Mouse (Mus musculus): ENCODE measurements around the gene Grin2b.

The Grin2b gene

DNA sequence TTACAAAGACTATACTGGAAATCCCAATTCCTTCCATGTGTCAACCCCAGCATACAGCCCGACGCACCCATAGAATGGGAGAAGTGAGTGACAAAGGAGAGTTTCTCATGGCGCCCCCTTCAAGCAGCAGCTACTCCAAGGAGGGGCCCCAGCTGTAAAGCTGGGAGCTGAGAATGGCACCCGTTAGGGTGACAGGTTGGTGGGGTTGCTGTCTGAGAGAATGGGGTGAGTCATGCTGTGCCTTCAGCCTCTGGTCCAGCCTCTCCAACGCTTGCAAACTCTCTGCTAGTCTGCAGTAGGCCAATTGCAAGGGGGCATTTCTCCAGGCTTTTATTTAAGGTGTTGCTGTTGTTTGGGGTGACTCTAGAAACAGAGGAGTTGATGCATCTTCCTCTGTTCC, 73.1 kb downstream of the Grin2b start:
- no peak for DNase-seq (ENCODE audit: low spot score in 2 of 2)

DNA sequence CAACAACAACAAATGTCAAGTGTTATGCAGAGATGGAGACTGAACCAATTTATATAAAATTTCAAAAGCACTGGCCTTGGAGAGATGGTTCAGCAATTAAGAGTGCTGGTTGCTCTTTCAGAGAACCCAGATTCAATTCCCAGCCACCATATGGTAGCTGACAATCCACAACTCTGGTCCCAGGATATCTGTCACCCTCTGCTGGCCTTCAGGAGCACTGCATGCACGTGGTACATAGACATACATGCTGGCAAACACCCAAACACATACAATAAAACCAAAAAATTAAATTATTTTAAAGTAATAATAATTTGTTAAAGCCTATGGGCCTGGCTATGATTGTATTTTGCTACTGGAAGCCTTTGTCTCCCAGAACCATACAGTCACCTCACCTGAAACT, 77.0 kb downstream of the Grin2b start:
- no peak for DNase-seq (ENCODE audit: low spot score in 2 of 2)

DNA sequence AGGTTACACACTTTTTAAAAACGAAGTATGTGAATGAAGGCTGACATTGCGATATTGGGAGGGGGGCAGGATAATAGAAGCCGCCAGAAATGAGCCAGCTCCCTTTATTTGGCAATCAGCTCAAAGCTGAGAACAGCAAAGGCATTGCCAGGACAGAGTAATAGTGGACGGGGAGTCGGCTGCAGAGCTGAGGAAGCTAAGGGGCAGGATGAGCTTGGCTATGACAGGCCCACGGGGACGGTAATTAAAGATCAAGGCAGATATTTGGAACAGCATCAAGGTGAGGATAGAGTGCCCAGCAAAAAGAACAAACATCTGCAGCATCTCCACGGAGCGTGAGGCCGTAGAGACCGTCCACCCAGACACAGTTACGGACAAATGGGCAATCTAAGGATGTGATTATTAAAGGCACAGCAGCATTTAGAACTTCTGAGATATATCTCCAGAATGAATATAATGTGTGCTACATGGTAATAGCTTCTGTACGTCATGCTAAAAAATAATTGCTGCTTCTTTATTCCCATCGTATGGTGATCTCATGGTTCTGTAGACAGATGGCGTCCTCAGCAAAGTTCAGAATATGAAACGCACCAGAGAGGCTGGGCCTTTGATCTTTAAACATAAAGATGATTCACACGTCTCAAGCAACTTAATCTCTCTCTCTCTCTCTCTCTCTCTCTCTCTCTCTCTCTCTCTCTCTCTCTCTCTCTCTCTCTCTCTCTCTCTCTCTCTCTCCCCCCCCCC, 93.1 kb downstream of the Grin2b start:
- DNase-seq (ENCODE audit: low spot score in 2 of 2): no peak

DNA sequence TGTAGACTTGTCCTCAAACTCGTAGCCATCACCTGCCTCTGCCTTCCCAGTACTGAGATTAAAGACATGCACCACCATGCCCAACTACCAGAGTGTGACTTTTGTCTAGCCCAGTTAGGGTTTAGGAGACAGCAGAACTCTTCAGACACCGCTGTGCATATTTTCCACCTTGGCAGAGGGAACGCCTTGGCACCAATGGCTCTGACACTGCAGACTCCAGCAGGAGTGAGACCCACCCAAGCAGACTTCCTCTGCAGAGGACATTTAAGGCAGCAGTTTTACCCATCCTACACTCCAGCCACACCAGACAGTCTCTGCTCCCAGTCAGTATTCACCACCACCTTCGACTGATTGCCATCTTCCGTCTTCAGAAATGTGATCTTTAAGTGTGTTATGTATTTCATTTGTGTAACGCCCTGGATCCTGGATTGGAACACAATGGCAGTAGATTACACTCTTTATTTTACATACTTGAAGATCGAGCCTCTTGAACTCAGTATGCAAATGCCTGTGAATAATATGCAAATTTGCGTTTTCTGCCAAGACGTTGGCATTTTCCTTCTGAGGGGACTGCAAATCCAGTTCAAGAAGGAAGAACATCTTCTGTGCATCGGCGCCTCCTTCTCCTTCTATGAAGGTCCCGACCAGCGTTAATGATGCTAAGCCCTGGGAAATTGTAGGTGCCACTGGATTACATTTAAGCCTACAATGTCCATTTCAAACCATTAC, 100.8 kb downstream of the Grin2b start:
- DNase-seq (ENCODE audit: low spot score in 2 of 2): no peak

DNA sequence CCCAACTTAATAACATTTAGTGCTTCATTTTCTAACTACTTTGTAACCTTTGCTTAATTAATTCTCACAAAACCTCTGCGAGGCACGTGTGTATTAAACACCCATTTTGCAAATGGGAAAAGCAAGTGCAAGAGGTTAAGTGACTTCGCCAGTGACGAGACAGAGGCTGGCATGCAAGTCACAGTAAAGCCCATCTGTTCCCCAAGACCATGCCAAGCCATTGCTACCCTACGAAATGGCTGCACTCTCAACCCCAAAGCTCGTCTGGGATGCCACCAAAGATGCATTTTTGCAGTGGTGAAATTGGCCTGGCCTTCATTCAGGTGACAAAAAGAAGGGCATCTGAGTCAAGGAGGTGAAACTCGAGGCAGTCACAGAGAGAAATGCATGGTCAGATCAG, 103.2 kb downstream of the Grin2b start:
- no peak for DNase-seq (ENCODE audit: low spot score in 2 of 2)

DNA sequence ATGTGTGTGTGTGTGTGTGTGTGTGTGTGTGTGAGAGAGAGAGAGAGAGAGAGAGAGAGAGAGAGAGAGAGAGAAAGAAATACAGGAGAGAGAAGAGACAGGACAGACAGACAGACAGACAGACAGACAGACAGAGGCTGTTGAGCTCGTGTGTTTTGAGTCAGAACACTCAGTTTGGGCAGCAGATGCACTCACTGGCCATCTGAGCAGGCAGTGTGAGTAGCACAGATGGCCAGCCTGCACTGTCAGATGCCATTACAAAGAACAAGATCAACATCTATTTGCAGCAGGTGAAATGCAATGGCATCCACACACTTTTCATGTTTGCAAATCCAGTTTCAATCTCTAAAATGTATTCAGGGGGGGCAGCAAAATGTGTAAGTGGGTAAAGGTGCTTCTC, 120.0 kb downstream of the Grin2b start:
- DNase-seq (ENCODE audit: low spot score in 2 of 2): no peak

DNA sequence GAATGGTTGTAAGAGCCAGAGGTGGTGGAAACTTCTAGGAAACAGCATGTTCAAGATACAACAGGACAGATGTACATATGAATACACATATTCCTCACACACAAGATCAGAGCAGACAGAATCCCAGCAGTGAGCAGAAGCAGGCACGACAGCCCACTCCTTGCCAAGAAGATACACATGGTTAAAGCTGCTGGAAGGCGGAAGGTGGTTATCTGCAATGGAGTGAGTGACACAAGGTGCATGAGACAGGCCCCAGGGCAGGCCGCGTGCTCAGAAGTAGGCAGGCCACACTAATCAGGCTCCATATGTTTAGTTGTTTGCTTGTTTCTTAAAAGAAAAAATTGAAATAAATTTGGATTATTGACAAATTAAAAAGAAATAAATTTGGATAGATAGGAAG, 123.0 kb downstream of the Grin2b start:
- no peak for DNase-seq (ENCODE audit: low spot score in 2 of 2)

DNA sequence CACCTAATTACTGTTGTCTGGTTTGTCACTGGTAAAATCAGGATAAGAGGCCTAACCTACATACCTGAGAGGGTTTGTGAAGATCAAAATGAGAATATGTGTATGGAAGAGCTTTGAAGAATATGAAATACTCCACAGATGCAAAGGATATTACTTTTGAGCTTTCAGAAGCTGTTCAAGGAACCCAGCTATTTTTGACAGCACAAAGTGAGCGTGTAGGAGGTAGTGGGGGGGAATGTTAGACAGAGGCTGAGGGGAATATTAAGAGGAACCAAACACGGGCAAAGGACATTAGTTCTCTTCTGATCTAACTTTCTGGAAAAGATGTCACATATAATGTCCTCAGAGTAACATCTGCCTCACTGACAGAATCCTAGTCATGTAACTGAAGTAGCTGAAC, 125.2 kb downstream of the Grin2b start:
- no peak for DNase-seq (ENCODE audit: low spot score in 2 of 2)

DNA sequence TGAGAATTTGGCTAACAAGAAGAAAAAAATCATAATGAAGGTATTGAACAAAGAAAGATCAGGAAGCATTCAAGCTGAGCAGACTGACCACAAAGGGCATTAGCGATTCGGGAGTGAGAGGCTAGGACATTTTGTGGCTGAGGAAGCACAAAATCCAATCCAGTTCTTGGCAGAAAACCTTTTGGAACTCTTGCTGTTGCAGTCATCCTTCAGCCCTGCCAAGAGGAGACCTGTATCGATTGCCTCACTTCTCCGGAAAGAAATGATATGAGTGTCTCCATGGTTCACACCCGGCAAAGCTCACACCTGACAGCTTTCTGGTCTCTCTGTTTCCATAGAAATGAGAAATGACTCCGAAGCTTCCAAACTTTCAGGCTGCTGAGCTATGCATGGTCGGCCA, 127.2 kb downstream of the Grin2b start:
- DNase-seq (ENCODE audit: low spot score in 2 of 2): no peak

DNA sequence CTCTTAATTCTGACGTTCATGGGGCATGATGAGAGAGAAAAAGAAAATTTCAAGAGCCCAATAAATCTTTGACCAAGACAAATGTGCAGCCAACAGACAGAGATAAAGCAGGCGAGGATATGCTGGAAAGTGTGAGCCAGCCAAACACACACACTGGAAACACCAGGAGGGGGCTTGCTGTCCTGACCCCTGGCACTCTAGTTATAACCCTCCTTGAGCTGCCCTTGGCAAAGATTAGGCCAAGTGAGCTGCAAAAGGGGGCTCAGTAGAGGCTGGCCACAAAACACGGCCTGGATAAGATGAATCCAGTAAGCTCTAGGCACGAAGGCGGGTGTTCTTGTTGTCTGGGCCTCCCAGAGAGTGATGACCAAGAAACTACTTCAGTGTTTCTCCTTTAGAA, 128.8 kb downstream of the Grin2b start:
- DNase-seq (ENCODE audit: low spot score in 2 of 2): no peak

DNA sequence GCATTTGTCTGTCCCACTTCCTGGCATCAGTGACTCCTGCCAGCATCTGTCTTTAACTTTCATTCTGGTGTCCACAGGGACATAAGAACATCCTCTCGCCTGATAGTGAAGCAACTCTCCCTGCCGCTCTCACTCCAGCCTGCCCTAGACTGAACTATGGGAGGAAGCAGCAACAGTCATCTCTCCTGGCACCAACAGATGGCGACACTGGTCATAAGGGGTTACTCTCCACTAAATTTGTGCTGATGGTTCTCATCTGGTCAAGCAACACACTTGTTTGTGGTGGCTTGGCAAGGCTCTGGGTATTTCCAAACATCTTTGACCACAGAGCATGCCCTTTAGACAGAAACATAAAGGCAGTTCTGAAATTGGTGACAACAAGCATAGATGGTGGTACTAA, 130.9 kb downstream of the Grin2b start:
- DNase-seq (ENCODE audit: low spot score in 2 of 2): no peak

DNA sequence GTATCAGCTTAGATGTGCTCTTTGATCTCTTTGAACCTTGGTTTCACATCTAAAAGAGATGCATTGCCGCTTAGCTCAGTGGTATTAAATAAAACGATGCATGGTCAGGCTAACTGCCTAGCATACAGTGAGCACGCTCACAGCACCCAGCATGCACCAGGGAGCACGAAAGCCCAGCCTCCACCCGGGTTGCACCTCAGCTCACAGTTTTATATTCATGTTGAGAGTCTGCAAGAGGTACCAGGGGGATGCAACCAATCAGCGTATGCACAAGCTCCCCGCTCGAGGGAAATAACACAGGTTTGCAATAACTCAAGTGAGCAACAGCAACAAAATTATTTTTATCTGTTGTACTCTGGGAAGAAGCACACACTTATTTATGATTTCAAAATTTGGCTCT, 131.5 kb downstream of the Grin2b start:
- DNase-seq (ENCODE audit: low spot score in 2 of 2): no peak

DNA sequence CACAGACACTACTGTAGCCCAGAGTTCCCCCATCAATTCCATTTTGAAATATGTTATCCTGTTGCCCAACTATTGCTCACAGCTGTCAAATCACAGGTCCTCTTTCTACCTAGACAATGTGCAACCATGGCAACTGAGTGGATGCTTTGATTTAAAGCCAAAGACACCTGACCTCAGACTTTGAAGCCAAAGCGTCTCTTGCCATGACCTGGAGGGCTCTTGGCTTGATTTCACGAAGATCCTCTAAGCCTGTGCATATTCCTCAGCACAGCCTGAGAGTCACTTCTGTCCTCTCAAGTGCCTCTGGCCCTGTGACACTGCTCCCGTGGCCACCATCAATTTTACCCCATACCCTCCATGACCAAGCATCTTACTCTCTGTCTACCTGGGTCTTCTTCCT, 132.4 kb downstream of the Grin2b start:
- no peak for DNase-seq (ENCODE audit: low spot score in 2 of 2)

DNA sequence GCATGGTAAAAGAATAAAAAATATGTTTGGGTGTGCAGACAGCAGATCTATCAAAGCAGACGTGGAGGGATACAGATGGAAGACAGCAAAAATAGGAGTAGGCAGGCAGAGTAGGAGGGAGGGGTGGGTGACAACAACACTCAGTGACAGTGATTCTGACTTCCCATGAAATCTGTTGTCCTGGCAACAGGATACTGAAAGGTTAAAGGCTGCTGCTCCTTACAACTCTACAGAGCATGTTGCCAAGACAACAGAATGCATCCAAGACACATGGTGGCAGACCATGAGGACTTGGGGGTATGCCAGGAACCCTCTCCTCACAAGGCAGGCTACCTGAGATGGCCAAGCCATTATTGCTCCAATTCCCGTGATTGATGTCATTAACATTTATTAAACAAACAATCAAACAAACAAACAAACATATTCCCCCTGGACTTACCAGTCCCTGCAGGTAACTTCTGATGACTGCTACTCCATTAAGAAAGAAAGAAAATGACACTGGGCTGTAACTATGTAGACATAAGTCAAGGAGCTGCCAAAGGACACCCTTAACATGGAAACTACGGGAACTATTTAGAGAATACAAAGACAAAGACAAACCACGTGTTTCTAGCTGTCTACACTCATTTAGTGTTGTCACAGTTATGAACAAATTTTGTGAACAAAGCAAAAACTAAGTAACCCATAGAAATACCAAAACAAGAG, 143.9 kb downstream of the Grin2b start:
- no peak for DNase-seq (ENCODE audit: low spot score in 2 of 2)

DNA sequence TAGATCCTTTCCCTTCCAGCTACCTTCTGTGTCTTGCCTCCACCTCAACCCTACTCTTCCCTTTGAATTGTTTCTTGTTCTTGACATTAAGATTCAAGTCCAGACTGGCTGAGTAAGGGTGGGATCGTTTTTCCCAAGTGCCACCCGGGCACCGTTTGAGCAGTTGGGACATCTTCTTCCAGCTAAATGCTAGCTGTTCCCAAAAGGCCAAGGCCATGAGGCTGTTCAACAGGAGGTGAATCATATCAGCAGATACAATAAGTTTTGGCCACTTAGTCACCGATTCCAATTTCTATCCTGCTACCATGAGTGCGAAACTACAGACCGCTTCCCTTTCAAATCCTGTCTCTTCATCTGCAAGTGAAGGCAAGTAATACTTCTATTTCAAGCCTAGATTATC, 146.4 kb downstream of the Grin2b start:
- no peak for DNase-seq (ENCODE audit: low spot score in 2 of 2)

DNA sequence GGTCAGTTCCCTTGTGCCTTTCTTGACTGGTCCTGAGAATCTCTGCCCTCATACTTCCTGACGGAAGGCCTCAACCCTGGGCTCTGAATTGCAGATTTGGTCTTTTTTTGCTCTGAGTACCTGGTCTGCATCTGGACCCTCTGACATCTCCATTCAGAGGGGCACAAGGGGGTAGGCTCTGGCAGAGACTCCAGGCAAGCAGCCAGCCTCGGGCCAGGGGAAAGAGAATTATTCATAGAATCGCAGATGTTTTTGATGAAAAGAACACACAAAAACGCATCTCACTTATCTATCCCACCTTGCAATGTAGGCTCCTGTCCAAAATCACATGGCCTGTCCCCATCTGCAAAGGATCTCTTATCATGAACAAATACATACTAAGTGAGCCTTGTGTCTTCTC, 147.5 kb downstream of the Grin2b start:
- no peak for DNase-seq (ENCODE audit: low spot score in 2 of 2)

DNA sequence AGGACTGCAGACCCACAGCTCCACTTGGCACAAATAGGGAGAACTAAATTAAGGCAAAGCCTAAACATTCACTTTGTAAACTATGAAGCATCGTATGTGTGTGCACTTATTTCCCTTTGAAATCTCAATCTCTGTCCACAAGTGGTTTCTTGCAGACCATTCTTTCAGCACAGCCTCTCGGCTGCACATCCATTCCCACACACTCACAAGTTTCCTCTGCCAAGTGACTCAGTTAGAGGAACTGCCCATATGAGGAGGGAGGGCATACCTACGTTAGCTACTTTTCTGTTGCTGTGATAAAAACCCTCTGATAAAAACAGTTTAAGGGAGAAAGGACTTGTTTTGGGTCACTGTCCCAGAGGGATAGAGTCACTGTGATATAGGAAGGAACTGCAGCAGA, 152.9 kb downstream of the Grin2b start:
- DNase-seq (ENCODE audit: low spot score in 2 of 2): no peak

DNA sequence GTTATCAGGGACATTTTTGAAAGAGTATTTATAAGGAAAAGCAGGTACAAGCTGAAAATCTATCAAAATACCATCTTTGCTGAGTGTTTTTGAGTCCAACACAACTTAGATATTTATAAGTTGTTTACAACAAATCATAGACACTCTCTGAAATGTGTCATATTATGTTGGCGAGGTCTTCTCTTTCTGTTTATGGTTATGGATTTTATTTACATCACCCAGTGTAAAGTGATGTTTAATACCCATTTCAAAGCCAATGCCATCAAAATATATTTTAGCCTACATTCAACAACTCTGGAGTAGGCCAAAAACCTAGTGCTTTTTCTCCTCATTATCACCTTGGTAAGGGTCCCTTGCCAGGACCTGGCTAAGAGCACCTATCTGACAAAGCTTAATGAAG, 154.3 kb downstream of the Grin2b start:
- DNase-seq (ENCODE audit: low spot score in 2 of 2): no peak

DNA sequence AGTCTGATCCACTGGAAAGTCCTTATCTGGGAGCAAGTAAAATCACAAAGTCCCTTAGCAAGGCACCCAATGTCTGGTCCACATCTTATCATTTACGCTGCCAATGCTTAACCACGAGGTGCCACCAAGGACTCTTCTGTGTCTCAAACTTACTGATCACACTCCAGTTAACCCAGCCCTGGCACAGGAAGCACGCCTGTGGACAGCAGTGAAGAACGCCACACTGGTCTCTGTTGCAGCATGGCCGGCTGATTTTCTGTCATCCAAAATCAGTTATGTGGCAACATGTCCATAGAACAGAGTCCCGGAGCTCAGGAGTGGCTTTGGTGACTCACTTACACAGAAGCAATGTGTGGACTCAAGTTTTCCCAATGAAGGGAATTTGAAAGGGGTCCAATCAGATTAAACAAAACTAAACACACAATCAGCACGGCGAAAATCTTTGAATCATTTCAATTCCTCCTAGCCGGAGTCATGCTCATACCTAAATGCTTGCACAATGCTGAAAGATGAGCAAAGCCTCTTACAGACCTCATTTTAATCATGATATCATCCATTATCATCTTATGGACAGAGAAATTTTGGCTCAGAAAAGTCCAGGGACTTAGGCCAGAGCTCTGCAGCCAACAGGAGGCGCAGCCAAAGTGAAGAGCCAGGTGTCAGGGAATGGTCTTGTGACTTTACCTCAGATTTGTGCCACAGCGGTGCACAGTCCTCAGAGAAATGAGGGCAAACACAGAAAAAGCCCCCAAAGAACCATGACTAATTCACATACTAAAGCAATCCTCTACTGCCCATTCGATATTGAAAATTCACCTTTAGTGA, 159.5 kb downstream of the Grin2b start:
- DNase-seq (ENCODE audit: low spot score in 2 of 2): no peak

DNA sequence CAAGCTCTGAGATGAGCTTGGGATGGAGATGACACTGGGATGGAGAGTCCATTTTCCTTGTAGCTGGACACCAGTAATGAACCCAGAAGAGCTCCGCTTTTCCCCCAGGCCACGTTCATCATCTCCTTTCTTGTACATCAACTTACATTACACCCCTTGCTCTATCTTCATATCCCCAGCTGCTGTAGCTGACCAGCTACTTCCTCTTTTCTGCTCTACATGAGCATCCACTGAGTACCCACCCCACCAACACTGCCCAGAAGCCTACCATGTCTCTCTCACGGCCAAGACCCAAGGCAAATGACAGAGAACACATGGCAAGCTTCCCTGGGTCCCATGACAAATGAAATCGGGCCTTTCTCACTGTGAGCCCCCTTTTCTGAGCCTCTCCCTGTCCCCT, 161.8 kb downstream of the Grin2b start:
- DNase-seq (ENCODE audit: low spot score in 2 of 2): no peak

DNA sequence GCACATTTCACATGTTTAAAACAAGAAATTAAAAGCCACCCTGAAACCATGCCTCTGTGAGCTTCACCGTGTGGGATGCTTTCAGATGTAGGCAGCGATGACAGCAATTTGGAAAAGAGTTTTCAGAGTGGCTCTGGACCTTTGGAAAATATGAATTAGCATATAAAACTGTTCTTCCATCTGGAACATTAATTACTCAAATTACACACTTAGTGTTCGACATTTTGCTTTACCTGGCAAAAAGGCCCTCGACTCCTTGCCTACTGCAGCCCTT, 162.3 kb downstream of the Grin2b start:
- DNase-seq (ENCODE audit: low spot score in 2 of 2): no peak

DNA sequence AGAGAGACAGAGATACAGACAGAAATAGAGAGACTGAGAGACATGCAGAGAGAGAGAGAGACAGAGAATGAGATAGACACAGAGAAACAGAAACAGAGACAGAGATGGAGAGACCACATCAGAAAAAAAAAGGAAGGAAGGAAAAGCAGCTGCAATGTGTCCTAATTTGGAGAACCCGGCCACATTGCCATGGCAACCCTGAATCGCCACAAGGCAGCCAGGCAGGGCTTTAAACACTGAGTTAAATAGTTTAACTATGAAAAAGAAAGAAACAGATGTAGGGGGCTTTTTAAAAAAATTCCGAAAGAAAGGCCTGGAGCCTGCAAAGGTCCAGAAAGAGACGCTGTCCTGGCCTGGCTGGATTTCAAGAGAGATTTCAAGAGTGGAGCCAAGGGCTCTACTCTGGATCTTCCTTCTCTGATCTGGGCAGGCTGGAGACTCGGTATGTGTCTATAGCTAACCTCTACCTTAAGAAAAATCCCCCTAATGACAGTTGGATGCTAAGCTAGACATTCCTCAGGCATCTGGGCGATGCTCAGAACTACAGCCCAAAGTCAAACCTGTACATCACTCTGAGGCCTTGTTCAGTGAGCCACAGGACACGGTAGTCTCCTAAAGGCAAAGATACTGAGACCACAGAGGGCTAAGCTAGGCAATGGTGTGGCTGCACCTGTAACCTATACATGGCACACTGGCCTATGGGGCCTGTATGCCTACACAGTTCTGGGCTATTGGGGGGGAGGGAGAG, 162.8 kb downstream of the Grin2b start:
- DNase-seq (ENCODE audit: low spot score in 2 of 2): peak in 1 of 2 experiments; percentile 64

Measured in frontal cortex, postnatal 36 days (tissue).